Mouse (Mus musculus): ENCODE data around the gene Gm21915. TPM values are rescaled to one million over a fixed set of nuclear protein-coding genes. Genes with fewer than 3 reads are reported as not detected.

The Gm21915 gene
- polyA plus RNA-seq, 1 experiment from 2014 or later = not detected

DNA sequence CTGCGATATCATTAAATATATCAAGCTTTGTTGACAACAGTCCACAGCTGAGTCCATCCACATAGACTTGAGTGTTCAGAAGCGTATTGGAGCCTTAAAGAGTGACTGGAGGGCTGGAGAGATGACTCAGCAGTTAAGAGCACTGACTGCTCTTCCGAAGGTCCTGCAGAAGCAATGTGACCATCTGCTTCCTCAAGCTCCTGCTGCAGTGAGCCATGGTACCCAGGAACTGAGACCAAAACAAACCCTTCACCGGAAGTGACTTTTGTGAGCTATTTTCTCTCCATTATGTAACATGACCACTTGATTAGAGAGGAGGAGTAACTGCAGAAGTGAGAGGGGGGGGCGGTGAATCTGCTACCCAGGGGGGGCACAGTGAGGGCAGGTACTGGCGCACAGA, 39.3 kb upstream of the Gm21915 start:
- no peaks in the 10 kb centered on the region for H3K4me1 ChIP-seq (ENCODE audit: control insufficient read depth, insufficient read depth, low read length)
- 49% methylated on average over 6 of the region's 6 CpGs for WGBS
- no peak for ATAC-seq (replicated peaks; ENCODE audit: insufficient number of reproducible peaks, low FRiP score, low TSS enrichment, low read depth)

DNA sequence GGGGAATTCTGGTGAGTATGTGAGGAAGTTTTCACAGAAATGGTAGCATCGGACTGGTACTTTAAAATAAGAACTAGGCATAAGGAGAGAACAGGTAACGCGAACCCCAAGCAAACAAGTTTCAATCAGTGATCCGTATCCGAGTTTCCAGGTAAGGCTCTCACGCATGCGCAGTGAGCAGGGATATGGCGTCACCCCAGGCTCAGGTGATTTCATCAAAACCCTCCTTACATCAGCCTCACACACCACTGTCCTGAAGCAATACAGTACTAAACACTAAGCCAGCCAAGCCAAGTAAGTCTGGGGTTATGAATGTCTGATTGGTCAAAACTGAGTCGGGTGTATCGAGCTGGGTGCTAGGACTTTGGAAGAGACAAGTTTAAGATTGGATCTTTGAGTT, 38.9 kb upstream of the Gm21915 start:
- no peaks in the 10 kb centered on the region for H3K36me3 ChIP-seq (replicated peaks; ENCODE audit: control insufficient read depth, insufficient read depth, low read depth, low read length)

More for the DNA sequence above, 39.3 kb upstream of the Gm21915 start:
- Histone ChIP-seq H3K4me2 (ENCODE audit: low read depth, low read length) (no peak overlapping the region), H3K27ac (replicated peaks; ENCODE audit: low read depth, low read length) (no peak overlapping the region), H3K9ac (replicated peaks; ENCODE audit: low read length) (no peak overlapping the region), H3K4me3 (ENCODE audit: low read depth, low read length) (no peak overlapping the region), H3K36me3 (replicated peaks; ENCODE audit: control insufficient read depth, insufficient read depth, low read depth, low read length) (no peaks in the 10 kb centered on the region), H3K9me3 (replicated peaks; ENCODE audit: control insufficient read depth, low read length) (no peaks in the 10 kb centered on the region), H3K27me3 (ENCODE audit: control insufficient read depth, insufficient read depth, low read length) (no peaks in the 10 kb centered on the region)
- DNase-seq (ENCODE audit: low spot score) = no peak

GRCm38 (mm10) chr9:40636054-40636453, 34.4 kb upstream of the Gm21915 start:
- 20% methylated on average over 2 of the region's 2 CpGs for WGBS
- DNase-seq (ENCODE audit: low spot score) = peak; percentile 80
- Histone ChIP-seq H3K4me3 (ENCODE audit: low read depth, low read length) (no peak overlapping the region), H3K27me3 (ENCODE audit: control insufficient read depth, insufficient read depth, low read length) (no peaks in the 10 kb centered on the region), H3K4me2 (ENCODE audit: low read depth, low read length) (no peak overlapping the region), H3K9me3 (replicated peaks; ENCODE audit: control insufficient read depth, low read length) (no peaks in the 10 kb centered on the region), H3K4me1 (ENCODE audit: control insufficient read depth, insufficient read depth, low read length) (no peaks in the 10 kb centered on the region), H3K9ac (replicated peaks; ENCODE audit: low read length) (no peak overlapping the region), H3K27ac (replicated peaks; ENCODE audit: low read depth, low read length) (no peak overlapping the region), H3K36me3 (replicated peaks; ENCODE audit: control insufficient read depth, insufficient read depth, low read depth, low read length) (no peaks in the 10 kb centered on the region)
- ATAC-seq (replicated peaks; ENCODE audit: insufficient number of reproducible peaks, low FRiP score, low TSS enrichment, low read depth) = no peak

More for the DNA sequence above, 38.9 kb upstream of the Gm21915 start:
- ATAC-seq (replicated peaks; ENCODE audit: insufficient number of reproducible peaks, low FRiP score, low TSS enrichment, low read depth) (no peak), DNase-seq (ENCODE audit: low spot score) (no peak)
- H3K4me2 ChIP-seq (ENCODE audit: low read depth, low read length) = no peak overlapping the region
- WGBS = 92% methylated on average over 10 of the region's 10 CpGs
- no peak overlapping the region for H3K27ac ChIP-seq (replicated peaks; ENCODE audit: low read depth, low read length)
- H3K9me3 ChIP-seq (replicated peaks; ENCODE audit: control insufficient read depth, low read length) = no peaks in the 10 kb centered on the region
- H3K9ac ChIP-seq (replicated peaks; ENCODE audit: low read length) = no peak overlapping the region
- H3K4me1 ChIP-seq (ENCODE audit: control insufficient read depth, insufficient read depth, low read length) = no peaks in the 10 kb centered on the region
- no peaks in the 10 kb centered on the region for H3K27me3 ChIP-seq (ENCODE audit: control insufficient read depth, insufficient read depth, low read length)
- H3K4me3 ChIP-seq (ENCODE audit: low read depth, low read length) = no peak overlapping the region

GRCm38 (mm10) chr9:40637705-40638393, 32.6 kb upstream of the Gm21915 start:
- DNase-seq (ENCODE audit: low spot score) (no peak), ATAC-seq (replicated peaks; ENCODE audit: insufficient number of reproducible peaks, low FRiP score, low TSS enrichment, low read depth) (no peak)
- Histone ChIP-seq H3K36me3 (replicated peaks; ENCODE audit: control insufficient read depth, insufficient read depth, low read depth, low read length) (no peaks in the 10 kb centered on the region), H3K4me3 (ENCODE audit: low read depth, low read length) (peak overlapping the region; percentile 28), H3K9me3 (replicated peaks; ENCODE audit: control insufficient read depth, low read length) (no peaks in the 10 kb centered on the region), H3K9ac (replicated peaks; ENCODE audit: low read length) (no peak overlapping the region), H3K27ac (replicated peaks; ENCODE audit: low read depth, low read length) (no peak overlapping the region), H3K27me3 (ENCODE audit: control insufficient read depth, insufficient read depth, low read length) (no peaks in the 10 kb centered on the region), H3K4me1 (ENCODE audit: control insufficient read depth, insufficient read depth, low read length) (no peaks in the 10 kb centered on the region), H3K4me2 (ENCODE audit: low read depth, low read length) (peak overlapping the region; percentile 44)
- 26% methylated on average over 8 of the region's 8 CpGs for WGBS

DNA sequence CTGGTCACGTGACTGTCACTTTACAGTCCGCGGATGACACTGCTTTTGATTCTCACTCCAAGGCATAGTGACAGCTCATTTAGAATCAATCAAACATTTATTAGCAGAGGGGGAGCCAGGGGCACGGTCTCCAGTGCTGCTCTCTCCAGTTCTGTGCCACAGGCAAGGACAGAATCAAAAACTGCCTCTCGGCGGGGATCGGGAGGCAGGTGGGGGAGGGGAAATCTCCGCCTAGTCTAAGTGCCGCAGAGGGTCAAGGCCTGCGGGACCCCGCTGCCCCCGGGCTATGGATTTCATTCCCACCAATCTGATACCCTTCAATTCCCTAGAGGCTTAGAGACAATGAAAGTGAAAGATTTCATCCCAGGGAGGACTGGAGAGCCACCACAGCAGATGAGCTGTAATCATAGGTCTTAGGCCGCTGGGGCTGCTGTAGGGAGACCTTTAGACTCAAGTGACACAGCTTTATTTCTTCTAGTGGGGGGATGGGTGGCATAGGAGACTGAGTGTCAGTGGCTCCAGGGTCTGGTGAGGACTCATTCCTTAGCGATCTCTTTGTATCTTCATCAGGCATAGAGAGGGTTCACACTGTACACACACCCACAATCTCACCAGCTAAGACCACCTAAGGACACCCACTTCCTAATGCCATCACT, 31.9 kb upstream of the Gm21915 start:
- ATAC-seq (replicated peaks; ENCODE audit: insufficient number of reproducible peaks, low FRiP score, low TSS enrichment, low read depth) (peak; percentile 88), DNase-seq (ENCODE audit: low spot score) (peak; percentile 58)

DNA sequence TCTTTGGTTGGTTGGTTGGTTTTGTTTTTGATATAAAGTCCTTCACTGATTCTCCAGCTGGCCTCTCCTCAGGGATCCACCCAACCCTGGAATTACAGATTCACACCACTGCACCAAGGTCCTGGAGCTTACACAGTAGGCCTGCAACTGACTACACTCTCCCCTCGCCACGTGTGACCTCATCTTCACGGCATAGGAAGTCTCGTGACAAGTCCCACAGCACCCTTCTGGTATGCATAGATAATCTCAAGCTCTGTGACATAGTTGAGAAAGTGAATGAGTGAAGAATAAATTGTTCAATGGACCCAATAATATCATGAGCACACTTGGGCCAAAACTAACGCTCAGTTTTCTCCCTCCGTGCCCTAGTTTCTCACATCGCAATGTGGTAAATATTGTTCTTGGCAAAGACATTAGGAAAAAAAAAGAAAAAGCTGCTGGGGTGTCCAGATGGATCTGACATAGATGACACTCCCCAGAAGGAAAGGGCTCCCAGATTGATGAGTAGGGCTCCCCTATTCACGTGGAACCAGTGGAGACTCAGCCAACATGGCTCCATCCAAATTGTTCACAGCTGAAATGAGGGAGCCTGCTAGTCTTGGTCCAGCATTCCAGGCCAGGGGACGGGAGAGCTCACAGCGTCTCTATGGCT, 30.8 kb upstream of the Gm21915 start:
- H3K27ac ChIP-seq (replicated peaks; ENCODE audit: low read depth, low read length) = no peak overlapping the region
- no peak overlapping the region for H3K9ac ChIP-seq (replicated peaks; ENCODE audit: low read length)
- no peaks in the 10 kb centered on the region for H3K36me3 ChIP-seq (replicated peaks; ENCODE audit: control insufficient read depth, insufficient read depth, low read depth, low read length)
- no peak overlapping the region for H3K4me2 ChIP-seq (ENCODE audit: low read depth, low read length)
- no peaks in the 10 kb centered on the region for H3K27me3 ChIP-seq (ENCODE audit: control insufficient read depth, insufficient read depth, low read length)
- WGBS = 84% methylated on average over 10 of the region's 10 CpGs
- H3K4me3 ChIP-seq (ENCODE audit: low read depth, low read length) = no peak overlapping the region
- ATAC-seq (replicated peaks; ENCODE audit: insufficient number of reproducible peaks, low FRiP score, low TSS enrichment, low read depth) (no peak), DNase-seq (ENCODE audit: low spot score) (no peak)
- no peaks in the 10 kb centered on the region for H3K9me3 ChIP-seq (replicated peaks; ENCODE audit: control insufficient read depth, low read length)
- no peaks in the 10 kb centered on the region for H3K4me1 ChIP-seq (ENCODE audit: control insufficient read depth, insufficient read depth, low read length)

More for the DNA sequence above, 31.9 kb upstream of the Gm21915 start:
- 2% methylated on average over 14 of the region's 14 CpGs for WGBS
- Histone ChIP-seq H3K27ac (replicated peaks; ENCODE audit: low read depth, low read length) (no peak overlapping the region), H3K4me1 (ENCODE audit: control insufficient read depth, insufficient read depth, low read length) (no peaks in the 10 kb centered on the region), H3K9ac (replicated peaks; ENCODE audit: low read length) (no peak overlapping the region), H3K27me3 (ENCODE audit: control insufficient read depth, insufficient read depth, low read length) (no peaks in the 10 kb centered on the region), H3K9me3 (replicated peaks; ENCODE audit: control insufficient read depth, low read length) (no peaks in the 10 kb centered on the region), H3K4me3 (ENCODE audit: low read depth, low read length) (peak overlapping the region; percentile 28), H3K4me2 (ENCODE audit: low read depth, low read length) (peak overlapping the region; percentile 44), H3K36me3 (replicated peaks; ENCODE audit: control insufficient read depth, insufficient read depth, low read depth, low read length) (no peaks in the 10 kb centered on the region)

GRCm38 (mm10) chr9:40641318-40641717, 29.1 kb upstream of the Gm21915 start:
- Histone ChIP-seq H3K4me1 (ENCODE audit: control insufficient read depth, insufficient read depth, low read length) (no peaks in the 10 kb centered on the region), H3K36me3 (replicated peaks; ENCODE audit: control insufficient read depth, insufficient read depth, low read depth, low read length) (no peaks in the 10 kb centered on the region), H3K9me3 (replicated peaks; ENCODE audit: control insufficient read depth, low read length) (no peaks in the 10 kb centered on the region), H3K27ac (replicated peaks; ENCODE audit: low read depth, low read length) (no peak overlapping the region), H3K9ac (replicated peaks; ENCODE audit: low read length) (no peak overlapping the region), H3K27me3 (ENCODE audit: control insufficient read depth, insufficient read depth, low read length) (no peaks in the 10 kb centered on the region), H3K4me3 (ENCODE audit: low read depth, low read length) (no peak overlapping the region), H3K4me2 (ENCODE audit: low read depth, low read length) (no peak overlapping the region)
- ATAC-seq (replicated peaks; ENCODE audit: insufficient number of reproducible peaks, low FRiP score, low TSS enrichment, low read depth) (no peak), DNase-seq (ENCODE audit: low spot score) (no peak)
- 72% methylated on average over 2 of the region's 2 CpGs for WGBS

All from embryonic facial prominence, embryonic 11.5 days (tissue).